Mouse (Mus musculus) A20 (cell line): ENCODE measurements around the gene Rlim.
A peak's percentile ranks its signal among the peaks of the same experiment; 100 is the strongest.

Experiments
- DNase-seq: peaks from one replicate; pipeline ENCODE4 v3.0.0-alpha.2; 2011; ENCODE audit warnings: low read depth, low spot score

Gene Rlim

DNA sequence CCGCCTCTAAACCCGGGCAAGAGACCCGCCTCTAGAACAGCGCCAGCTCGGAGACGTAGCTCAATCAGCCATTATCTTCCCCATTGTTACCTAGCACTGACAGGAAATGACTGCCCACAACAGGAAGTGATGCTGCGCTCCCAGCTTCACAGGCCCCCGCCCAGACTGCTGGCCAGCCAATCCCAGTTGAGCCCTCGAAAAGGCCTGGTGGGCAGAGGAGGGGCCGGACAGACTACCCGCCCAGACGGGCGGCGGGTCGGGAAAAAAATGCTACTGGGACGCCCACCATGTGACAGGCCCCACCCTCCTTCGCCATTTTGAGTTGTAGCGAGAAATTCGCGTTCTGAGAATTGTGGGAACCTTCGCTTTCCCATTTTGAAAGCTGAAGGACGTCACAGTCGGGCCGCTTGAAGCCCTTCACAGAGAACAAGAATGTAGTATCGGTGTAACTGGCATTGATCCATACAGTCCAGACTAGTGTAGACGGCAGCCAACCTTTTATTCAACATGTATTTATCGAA lies at the start of gene Rlim:
Gene Rlim, minus strand, starts transcription at position 116 of the 521 bp plus-strand sequence.
- peak; percentile 92 for DNase-seq

DNA sequence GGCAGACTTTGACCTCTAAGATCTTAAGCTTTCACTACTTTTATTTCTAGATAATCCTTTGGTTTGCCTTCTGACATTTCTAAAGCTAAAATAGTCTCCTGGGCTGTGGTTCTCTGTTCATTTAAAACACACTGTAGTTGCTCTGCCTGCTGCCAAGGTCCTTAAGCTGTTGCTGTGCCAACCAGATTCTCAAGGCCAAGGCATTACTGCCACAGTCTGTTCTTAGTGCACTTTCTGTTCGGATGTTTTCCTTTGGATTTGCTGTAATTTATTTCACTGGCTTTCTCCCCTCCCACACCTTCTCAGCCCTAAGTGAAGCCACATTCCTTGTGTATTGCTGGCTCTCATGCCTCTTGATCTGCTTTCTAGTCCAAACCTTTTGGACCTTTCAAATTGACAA lies 36.1 kb upstream of the Rlim start:
- no peak for DNase-seq

DNA sequence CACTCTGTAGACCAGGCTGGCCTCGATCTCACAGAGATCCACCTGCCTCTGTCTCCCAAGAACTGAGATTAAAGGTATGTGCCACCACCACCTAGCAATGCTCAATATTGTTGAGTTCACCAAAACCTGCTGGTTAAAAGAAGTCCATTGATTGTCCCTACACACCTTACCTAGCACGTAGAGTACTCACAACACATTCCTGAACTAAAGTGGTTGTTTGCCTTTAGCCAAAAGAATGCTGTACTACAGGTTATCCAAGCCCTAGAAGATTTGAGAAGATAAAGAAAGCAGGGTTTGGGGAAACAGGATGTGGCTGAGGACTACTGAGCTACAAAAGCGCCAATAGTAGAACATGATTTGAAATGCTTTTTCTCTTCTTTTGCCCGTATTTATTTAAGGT lies 34.0 kb upstream of the Rlim start:
- no peak for DNase-seq

DNA sequence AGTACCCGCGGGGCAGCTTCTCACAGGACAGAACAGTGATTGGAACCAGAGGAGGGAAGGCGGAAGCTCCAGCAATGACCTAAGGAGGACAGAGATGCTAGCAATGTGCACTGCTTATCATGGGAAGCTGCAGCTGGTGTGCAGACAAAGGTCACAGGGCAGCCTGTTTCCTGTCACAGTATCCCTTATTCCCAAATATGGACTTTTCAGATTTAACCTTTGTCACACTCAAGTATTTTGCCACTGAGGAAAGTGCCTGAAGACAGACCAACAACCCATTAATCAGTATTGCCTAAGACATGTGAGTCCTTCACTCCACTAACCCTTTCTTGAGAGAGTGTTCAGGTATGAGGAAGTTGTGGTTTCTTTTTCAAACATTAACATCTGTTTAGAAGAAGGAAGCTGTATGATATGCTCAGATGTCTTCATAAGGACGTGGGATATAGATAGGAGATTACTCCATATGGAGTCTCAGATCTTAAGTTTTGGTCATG lies 32.3 kb upstream of the Rlim start:
- DNase-seq, result peak; percentile 50

DNA sequence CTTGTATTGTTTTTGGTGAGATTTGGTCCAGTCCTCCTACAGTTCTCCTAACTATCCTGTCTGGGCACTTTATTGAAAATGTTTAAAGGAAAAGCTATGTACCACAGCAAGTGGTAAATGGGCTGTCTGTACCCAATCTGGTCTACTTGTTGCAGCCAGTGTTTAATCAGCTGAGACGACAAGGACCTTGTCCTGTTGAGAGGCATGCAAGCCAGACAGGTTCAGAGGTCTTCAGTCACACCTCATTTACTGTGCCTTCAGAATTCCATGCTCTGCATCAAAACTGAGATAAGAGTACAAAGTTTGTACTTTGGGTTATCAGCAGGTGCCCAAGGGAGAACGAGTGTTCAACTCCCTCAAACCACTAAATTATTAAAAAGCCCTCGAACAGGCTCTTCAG lies 13.7 kb upstream of the Rlim start:
- DNase-seq, result no peak

DNA sequence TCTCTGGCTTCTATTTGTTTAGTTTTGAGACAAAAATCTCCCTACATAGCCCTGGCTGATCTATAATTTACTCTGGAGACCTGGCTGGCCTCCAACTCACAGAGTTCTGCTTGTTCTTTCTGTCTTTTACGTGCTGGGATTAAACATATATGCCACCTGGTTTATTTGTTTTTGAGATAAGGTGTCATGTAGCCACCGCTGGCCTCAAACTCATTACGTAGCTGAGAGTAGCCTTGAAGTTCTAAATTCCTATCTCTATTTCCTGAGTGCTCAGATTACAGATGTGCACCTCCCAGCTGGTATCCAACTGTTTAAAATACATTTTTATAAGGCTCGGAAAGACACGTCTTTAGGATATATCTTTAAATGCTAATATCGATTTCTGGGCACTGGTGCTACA lies 12.8 kb upstream of the Rlim start:
- DNase-seq, result no peak

DNA sequence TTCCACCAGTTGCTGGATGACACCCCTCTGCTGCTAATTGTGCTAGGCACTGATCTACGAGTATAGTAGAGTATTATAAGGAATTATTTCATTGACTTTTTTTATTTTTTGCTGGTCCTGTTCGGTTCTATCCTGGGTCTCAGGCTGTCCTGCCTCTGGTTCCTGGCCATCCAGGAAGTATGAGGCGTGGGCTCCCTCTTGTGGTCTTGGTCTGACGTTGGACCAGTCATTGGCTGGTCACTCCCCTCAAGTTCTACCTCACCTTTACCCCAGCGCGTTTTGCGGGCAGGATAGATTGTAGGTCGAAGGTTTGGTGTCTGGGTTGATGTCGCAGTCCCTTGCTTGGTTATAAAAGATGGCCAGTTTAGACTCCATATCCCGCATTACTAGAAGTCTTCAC lies 10.6 kb upstream of the Rlim start:
- DNase-seq, result peak; percentile 33

DNA sequence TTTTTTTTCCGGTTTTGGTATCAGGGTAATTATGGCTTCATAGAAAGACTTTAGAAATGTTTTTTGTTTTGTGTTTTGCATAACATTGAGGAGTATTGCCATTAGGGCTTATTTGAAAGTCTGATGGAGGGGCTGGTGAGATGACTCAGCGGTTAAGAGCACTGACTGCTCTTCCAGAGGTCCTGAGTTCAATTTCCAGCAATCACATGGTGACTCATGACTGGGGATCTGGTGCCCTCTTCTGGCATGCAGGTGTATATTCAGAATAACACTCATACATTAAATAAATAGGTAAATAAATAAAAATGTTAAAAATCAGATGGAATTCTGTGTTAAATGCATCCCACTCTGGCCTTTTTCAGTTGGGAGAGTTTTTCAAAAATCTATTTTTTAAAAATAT lies 9.3 kb upstream of the Rlim start:
- DNase-seq, result peak; percentile 40

DNA sequence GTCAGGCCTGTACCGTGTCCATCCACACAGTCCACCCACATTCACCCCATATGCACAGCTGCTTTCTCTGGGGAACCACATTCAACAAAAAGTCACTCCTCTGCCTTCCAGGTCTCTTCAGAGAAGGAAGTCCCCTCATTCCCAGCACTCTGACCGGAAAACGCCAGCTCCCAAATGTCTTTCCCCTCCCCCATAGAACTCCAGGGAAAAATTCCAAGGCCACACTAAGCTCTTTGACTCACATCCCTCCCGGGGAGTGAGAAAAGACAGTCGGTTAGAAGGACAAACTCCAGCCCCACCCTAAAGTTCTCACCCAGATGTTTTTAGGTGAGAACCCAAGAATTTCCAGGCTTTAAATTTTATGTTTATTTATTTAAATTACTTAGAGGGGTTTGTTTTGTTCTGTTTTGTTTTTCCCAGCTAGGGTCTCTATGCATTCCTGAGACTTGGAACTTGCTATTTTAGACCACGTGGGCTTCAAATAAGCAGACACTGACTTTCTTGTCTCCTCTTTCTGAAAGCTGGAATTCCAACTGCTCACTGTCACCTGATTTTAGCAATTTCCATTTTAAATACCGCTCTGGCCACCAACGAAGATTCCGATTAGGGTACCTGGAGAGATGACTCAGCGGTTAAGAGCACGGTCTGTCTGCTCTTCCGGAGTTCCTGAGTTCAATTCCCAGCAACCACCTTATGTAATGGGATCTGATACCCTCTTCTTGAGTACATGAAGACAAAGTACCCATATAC lies 6.3 kb upstream of the Rlim start:
- no peak for DNase-seq

DNA sequence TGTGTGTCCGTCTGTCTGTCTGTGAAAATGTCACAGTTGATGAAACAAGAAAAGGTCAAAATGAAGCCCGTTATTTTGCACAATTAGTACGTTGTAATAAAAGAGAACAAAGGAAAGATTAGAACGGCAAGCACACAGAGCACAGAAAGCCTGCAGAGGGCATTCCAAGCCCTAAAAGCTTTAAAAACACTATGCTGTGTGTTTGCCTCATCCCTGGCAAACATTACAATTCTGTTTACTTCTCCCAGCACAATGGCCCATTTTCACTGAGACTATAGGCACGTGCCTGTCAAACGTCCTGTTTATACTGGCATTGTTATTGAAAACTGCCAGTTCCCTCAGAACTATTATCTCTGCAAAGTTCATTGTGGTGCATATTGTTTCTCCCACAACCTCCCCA lies 5.1 kb upstream of the Rlim start:
- DNase-seq, result no peak

DNA sequence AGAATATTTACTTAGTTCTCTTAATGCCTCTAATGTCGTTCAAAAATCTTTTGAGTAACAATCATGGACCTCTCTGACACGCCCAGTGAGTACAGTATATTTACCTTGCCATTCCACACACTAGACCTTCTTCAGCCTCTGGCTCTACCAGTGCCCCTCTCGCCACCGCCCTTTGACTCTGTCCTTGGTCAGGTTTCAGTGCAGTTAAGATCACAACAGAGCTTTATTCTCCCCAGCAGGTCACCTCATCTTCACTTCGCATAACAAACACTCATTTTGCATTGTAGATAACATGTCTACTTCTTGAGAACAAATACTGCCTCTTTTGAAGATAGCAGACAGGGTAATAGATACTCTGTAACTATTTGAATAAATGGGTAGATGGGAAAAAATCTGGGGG lies 3.9 kb upstream of the Rlim start:
- DNase-seq, result no peak

DNA sequence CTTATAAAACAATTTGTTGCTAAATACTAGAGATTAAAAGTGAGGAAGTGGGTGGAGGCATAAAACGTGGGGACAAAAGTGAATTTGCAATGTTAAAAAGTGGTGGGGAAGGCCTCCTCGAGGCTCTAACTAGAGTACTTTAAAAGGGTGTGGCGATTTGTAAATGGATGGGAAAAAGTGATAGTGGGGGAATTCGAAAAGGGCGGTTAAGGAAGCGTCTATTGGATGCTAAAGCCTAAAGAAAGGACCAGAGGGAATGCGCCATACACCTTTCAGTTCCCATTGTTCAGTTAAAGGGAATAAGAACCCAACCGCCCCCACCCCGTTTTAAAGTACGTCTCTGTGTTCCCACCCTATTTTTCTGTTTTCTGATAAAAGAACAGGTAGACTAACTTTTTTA lies 722 bp upstream of the Rlim start:
- DNase-seq, result no peak

DNA sequence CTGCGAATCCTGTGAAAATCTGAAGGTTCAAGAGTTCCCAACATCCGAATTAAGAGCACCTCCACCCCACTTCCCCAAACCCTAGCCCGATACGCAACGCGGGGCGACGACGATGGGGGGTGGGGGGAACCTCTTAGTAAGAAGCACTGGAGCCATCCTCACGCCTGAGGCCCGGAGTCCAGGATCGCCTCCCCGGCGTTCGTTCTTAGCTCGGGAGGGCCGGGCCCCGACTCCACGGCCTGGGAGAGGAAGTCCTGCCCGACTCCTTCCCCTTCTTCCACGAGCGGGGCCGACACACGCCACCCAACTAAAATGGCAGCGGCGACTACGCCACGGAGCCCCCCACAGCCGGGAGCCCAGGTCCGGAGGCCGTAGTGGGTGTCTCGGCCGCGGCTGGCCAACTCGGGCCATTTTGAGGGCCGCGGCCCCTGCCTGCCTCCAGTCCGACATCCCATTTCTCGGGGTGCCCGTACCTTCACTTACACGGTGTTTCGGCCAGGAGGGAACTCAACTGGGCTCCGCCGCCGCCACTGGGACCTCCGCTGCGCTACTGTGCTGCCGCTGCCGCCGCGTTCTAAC lies 405 bp downstream of the Rlim start:
- DNase-seq, result peak; percentile 66

DNA sequence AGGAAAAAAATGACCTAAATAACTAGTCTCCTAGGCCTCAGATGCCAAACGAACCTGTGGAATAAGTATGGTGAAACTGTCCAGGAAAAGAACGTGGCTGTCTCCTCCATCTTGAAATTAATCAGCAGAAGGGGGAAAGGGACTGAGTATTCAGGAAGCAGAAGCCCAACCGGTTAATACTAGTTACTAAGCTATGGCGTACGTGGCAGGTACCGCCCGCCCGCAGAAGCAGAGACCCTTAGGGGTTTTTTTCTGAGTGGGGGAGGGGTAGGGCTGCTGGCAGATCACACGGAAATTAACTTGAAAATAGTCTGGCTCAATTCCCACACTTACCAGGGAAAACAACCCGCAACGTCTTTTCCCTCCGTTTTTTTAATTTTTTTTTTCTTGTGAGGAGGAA lies 1.0 kb downstream of the Rlim start:
- DNase-seq, result peak; percentile 51

DNA sequence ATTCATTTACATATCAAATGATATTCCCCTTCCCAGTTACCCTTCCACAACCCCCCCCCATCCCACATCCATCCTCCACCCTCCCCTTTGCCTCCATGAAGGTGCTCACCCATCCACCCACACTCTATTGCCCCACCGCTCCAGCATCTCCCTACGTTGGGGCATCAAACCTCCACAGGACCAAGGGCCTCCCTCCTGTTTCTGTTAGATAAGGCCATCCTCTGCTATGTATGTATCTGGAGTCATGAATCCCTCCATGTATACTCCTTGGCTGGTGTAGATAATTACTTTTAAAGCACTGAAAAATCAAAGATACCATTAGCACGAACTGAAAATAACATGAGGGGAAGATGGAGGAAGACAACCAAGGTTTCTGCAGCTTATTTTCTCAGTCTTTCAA lies 41.4 kb downstream of the Rlim start:
- DNase-seq, result no peak

DNA sequence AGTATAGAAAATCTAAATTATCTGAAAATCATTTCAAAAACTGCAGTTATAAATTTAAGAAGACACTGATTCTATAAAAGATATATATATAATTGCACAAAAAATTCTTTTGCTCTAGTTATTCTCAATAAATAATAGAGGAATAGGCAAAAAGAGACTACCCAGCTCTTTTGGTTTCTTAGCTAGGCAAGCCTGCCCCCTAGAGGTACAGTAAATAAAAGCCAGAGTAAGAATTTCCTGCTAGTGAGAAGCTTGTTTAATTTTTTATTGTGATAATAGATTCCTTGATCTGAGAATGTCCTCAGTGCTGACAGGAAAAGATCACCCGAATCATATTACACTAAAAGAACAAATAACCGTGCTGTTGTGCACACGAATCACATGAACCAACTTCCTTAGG lies 43.8 kb downstream of the Rlim start:
- DNase-seq, result peak; percentile 33

DNA sequence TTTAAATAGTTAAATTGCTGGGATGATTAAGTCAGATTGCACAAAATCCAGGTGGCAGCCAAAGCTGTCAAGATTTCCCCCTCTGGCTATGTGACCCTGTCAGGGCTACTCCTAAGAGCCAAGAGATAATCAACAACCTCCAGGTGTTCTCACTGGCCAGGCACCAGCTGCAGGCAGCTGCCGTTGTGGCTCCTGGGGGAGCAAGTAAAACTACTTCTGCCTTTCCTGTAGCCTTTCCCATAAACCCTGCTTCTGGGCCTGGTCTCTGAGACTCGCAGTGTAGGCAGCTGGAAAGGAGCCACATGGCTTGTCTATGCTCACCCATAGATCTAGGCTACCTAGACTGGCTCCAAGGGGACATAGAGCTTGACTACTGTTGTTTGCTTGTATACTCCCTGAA lies 58.6 kb downstream of the Rlim start:
- no peak for DNase-seq

DNA sequence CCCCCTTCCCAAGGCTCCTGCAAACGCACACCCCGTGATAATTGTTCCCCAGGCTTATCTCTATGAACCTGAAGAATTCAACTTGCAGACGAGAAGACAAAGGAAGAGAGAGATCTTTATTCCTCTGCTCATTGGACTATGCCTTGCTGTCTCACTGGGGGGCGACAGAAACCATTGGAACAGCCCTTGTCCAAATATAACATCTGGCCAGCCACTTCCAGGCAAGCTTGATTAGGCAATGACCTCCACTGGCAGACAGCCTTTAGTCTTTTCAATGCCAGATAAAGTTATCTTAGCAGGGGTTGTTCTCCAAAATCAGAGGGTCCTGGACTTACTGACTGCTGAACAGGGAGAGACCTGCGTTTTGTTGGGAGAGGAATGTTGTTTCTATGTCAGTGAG lies 62.1 kb downstream of the Rlim start:
- DNase-seq, result no peak

DNA sequence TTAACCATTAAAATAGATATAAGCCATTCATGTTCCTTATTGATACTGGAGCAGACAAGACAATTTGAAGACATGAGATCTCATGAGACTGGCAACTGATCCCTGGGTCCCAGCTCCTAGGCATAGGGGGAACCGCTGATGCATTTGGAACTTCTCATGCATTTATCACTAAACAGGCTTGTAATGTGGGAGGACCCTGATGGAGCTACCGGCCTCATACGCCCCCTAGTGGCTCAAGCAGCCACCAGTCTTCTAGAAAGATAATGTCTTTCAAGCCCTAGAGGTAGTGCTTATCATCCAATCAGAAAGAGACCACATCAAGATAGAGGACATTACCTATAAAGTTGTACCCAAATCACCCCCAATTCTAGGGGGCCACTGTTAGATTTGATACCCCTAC lies 66.3 kb downstream of the Rlim start:
- peak; percentile 50 for DNase-seq
